Mouse (Mus musculus) ES-Bruce4 (cell line): ENCODE measurements at regions not wholly inside any gene's neighbourhood (a gene's known extent, or its start where the extent isn't known, plus 50 kb on each side); places are given as distances from the start of the nearest gene placed in this dataset.
A peak's percentile ranks its signal among the peaks of the same experiment; 100 is the strongest.

ENCODE experiments used
- CTCF ChIP-seq: IDR thresholded peaks from one replicate; pipeline ENCODE4 v1.8.1; 2011; ENCODE audit warnings: low read depth, low read length
- POLR2A ChIP-seq: IDR thresholded peaks from one replicate; pipeline ENCODE4 v1.8.1; 2011; ENCODE audit warnings: low read length; ENCODE audit not compliant: insufficient read depth

DNA sequence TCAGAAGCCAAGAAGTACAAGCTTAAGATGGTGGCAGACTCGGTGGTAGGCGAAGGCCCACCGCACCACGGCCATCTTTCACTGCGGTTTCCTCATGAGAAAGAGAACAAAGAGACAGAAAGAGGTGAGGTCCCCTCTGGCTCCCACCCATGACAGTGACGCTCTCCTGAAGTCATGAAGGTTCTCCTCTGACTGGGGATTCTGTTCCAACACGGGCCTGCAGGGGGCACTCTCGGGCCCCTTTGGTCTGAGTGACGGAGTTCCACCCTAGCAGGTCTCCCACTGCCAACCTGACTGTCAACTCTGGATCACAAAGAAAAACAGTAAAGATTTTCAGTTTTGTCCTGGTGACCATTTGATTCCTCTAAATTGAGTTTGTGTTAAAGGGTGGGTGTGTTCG lies 182.9 kb upstream of the Ipo5 start:
- TF ChIP-seq POLR2A (no peak), CTCF (peak; percentile 23)
